28 mouse cellular contexts compared by ENCODE assay signal in the genomic region with DNA sequence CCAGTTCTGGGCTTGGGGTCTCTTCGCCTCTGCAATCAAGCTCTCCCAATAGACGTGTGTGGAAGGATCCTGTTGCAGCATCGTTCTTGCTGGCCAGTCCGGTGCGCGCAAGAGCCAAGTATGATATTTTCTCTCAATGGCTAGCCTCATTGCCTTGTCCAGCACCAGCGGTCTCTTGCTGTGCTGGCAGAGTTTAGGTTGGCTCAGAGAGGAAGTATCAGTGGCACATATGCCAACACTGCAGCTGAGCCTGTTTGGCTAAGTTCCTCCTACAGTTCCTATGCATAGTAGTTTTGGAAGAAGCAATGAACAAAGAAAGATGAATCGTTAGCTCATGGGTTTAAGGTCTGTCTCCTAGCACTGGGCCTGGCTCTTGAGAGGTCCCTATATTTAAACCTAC.
A peak's percentile ranks its signal among the peaks of the same experiment; 100 is the strongest.
DNase-seq lines count a peak whose midpoint lies in the region; ATAC-seq and TF ChIP-seq lines count a peak whose summit lies in the region.
"Had no signal": no experiment of that assay in that cellular context is flagged by ENCODE, and none has a peak within 500 bp of the region (broad histone marks: within the 10 kb centered on the region; RNA-seq: fewer than 3 reads in every experiment).

No protein-coding gene starts in this region.

- TF ChIP-seq POLR2A in brain, embryonic 14.5 days (IDR thresholded peaks at IDR 0.05; ENCODE audit: borderline replicate concordance, extremely low read depth, insufficient read depth, insufficient read length, poor library complexity, severe bottlenecking): no peak

- no peaks in the 10 kb centered on the region for H3K27me3 ChIP-seq in hindbrain, embryonic 16.5 days (replicated peaks; ENCODE audit: control insufficient read depth, insufficient read depth, low read length)
- no peaks in the 10 kb centered on the region for H3K27me3 ChIP-seq in hindbrain, embryonic 12.5 days
- H3K27me3 ChIP-seq: CH12.LX; embryonic facial prominence, embryonic 13.5 days; embryonic facial prominence, embryonic 15.5 days; forebrain, embryonic 12.5 days; Patski had no signal

- TF ChIP-seq CTCF in brain, embryonic 14.5 days (IDR thresholded peaks at IDR 0.05; ENCODE audit: borderline replicate concordance, extremely low read depth, insufficient read depth, insufficient read length): no peak

- WGBS in hindbrain, embryonic 16.5 days: 94% methylated on average over 8 of the region's 8 CpGs
- WGBS in hindbrain, embryonic 12.5 days: 93% methylated on average over 8 of the region's 8 CpGs

- no peaks in the 10 kb centered on the region for H3K36me3 ChIP-seq in hindbrain, embryonic 16.5 days (ENCODE audit: control insufficient read depth, insufficient read depth, low read length)
- no peaks in the 10 kb centered on the region for H3K36me3 ChIP-seq in hindbrain, embryonic 12.5 days
- H3K36me3 ChIP-seq: embryonic facial prominence, embryonic 13.5 days; embryonic facial prominence, embryonic 15.5 days; forebrain, embryonic 10.5 days; forebrain, embryonic 12.5 days; G1E had no signal

- no peak overlapping the region for H3K4me2 ChIP-seq in hindbrain, embryonic 16.5 days (ENCODE audit: low read length)
- no peak overlapping the region for H3K4me2 ChIP-seq in hindbrain, embryonic 12.5 days (replicated peaks)
- H3K4me2 ChIP-seq: embryonic facial prominence, embryonic 13.5 days; embryonic facial prominence, embryonic 15.5 days; forebrain, embryonic 12.5 days had no signal

- intact Hi-C loops in left cerebral cortex, postnatal 4 days (cut with DNase I): no loop called here

- peak; percentile 60 to 82 for DNase-seq in cerebellum, postnatal 10 days
- DNase-seq in cerebellum, adult 18-20 months: no peak
- peak; percentile 59 for DNase-seq in left cerebral cortex, postnatal 4 days
- DNase-seq in left cerebral cortex, adult 18-20 months (ENCODE audit: low spot score in 2 of 2): no peak
- DNase-seq in brain, embryonic 14.5 days (ENCODE audit: low read depth): peak; percentile 9
- DNase-seq: adrenal gland, adult 8-10 months; adrenal gland, postnatal 14 days; adrenal gland, postnatal 36 days; B cell, adult 2 months; cerebellum, adult 11 months; cerebellum, adult 2 months; cerebellum, adult 9-11 months; cerebellum, postnatal 36 days; embryo, embryonic 11 days had no signal

- no peaks in the 10 kb centered on the region for H3K4me1 ChIP-seq in hindbrain, embryonic 16.5 days (ENCODE audit: control insufficient read depth, insufficient read depth, low read depth, low read length)
- no peaks in the 10 kb centered on the region for H3K4me1 ChIP-seq in hindbrain, embryonic 12.5 days
- H3K4me1 ChIP-seq: embryonic facial prominence, embryonic 13.5 days; embryonic facial prominence, embryonic 15.5 days; forebrain, embryonic 10.5 days; forebrain, embryonic 12.5 days had no signal

- no peak overlapping the region for H3K9ac ChIP-seq in hindbrain, embryonic 16.5 days (ENCODE audit: low read depth, low read length)
- H3K9ac ChIP-seq in hindbrain, embryonic 12.5 days: no peak overlapping the region
- H3K9ac ChIP-seq: embryonic facial prominence, embryonic 13.5 days; embryonic facial prominence, embryonic 15.5 days; forebrain, embryonic 12.5 days had no signal

- no peak overlapping the region for H3K4me3 ChIP-seq in hindbrain, embryonic 16.5 days (ENCODE audit: low read length)
- H3K4me3 ChIP-seq in hindbrain, embryonic 12.5 days: no peak overlapping the region
- H3K4me3 ChIP-seq: embryonic facial prominence, embryonic 13.5 days; embryonic facial prominence, embryonic 15.5 days; erythroblast, embryonic 14.5 days; forebrain, embryonic 10.5 days; forebrain, embryonic 12.5 days had no signal

- no peaks in the 10 kb centered on the region for H3K9me3 ChIP-seq in hindbrain, embryonic 16.5 days (ENCODE audit: control insufficient read depth, low read length)
- no peaks in the 10 kb centered on the region for H3K9me3 ChIP-seq in hindbrain, embryonic 12.5 days (replicated peaks)
- H3K9me3 ChIP-seq: embryonic facial prominence, embryonic 13.5 days; embryonic facial prominence, embryonic 15.5 days; forebrain, embryonic 10.5 days; forebrain, embryonic 12.5 days; G1E had no signal

- H3K27ac ChIP-seq in hindbrain, embryonic 16.5 days (ENCODE audit: low read depth, low read length): no peak overlapping the region
- no peak overlapping the region for H3K27ac ChIP-seq in hindbrain, embryonic 12.5 days
- H3K27ac ChIP-seq: embryonic facial prominence, embryonic 13.5 days; embryonic facial prominence, embryonic 15.5 days; forebrain, embryonic 10.5 days; forebrain, embryonic 12.5 days had no signal

- 0 out of 2 replicates have a peak, but pooled peaks have one; percentile 45 for ATAC-seq in hindbrain, embryonic 16.5 days
- ATAC-seq in hindbrain, embryonic 12.5 days (ENCODE audit: low FRiP score): no peak
- ATAC-seq: activated CD4-positive, CD25-positive, alpha-beta regulatory T cell, adult 4 months; CD4-positive, CD25-positive, alpha-beta regulatory T cell, adult 4 months; forebrain, embryonic 14.5 days; forebrain, embryonic 16.5 days; Patski had no signal

Comparison
In these comparisons a context has a peak if more than half of its experiments do, and no peak if none do; other contexts are left out.
1. DNase-seq: peak in cerebellum, postnatal 10 days (2 of 2), left cerebral cortex, postnatal 4 days (single experiment) and brain, embryonic 14.5 days (single experiment); none in cerebellum, adult 18-20 months (0 of 2) and left cerebral cortex, adult 18-20 months (0 of 2).